Mouse (Mus musculus) liver, embryonic 14.5 days (tissue): ENCODE measurements at regions not wholly inside any gene's neighbourhood (a gene's known extent, or its start where the extent isn't known, plus 50 kb on each side); places are given as distances from the start of the nearest gene placed in this dataset.

Experiments used
- CTCF ChIP-seq: IDR thresholded peaks from 2 replicates; pipeline ENCODE4 v1.5.1; 2016; ENCODE audit warnings: antibody characterized with exemption, low read depth, control low read depth
- EP300 ChIP-seq: IDR thresholded peaks from 2 replicates; pipeline ENCODE4 v1.6.1; 2016; ENCODE audit warnings: antibody characterized with exemption, low read depth

DNA sequence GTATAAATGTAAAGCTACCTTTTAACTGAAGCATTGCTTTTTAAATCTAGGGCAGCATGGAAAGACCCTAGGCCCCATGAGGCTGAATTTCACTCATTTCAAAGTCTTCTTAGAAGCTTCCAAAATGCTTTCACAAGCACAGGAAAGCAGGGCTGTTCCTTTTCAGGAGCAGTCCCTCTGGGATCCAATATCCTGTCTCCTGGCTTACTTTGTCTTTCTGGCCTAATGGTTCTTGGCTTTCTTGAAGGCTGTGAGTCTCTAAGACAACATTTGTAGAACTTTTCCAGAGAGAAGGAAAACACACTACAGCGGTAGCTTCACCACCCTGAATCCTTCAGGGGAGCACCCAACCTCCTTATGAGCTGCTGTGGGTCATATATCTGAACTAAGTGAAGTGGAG lies 157.2 kb upstream of the Klf4 start:
- TF ChIP-seq CTCF (no peak), EP300 (no peak)
